Mouse (Mus musculus) ES-E14 (cell line): Measurements from ENCODE around the gene Ccdc90b.

Source experiments
- CHD2 ChIP-seq: IDR thresholded peaks from 2 replicates; pipeline ENCODE4 v1.6.1; 2014; ENCODE audit warnings: mild to moderate bottlenecking, low read depth, low read length, inconsistent platforms
- HCFC1 ChIP-seq: IDR thresholded peaks from 2 replicates; pipeline ENCODE4 v1.6.1; 2012; ENCODE audit warnings: low read length, inconsistent platforms, borderline replicate concordance; ENCODE audit not compliant: insufficient read depth
- ZC3H11A ChIP-seq: IDR thresholded peaks from 2 replicates; pipeline ENCODE4 v1.6.1; 2012; ENCODE audit warnings: low read depth, mild to moderate bottlenecking, inconsistent platforms, low read length, borderline replicate concordance
- ZNF384 ChIP-seq: IDR thresholded peaks from 2 replicates; pipeline ENCODE4 v1.6.1; 2012; ENCODE audit warnings: low read depth, low read length, inconsistent platforms

DNA sequence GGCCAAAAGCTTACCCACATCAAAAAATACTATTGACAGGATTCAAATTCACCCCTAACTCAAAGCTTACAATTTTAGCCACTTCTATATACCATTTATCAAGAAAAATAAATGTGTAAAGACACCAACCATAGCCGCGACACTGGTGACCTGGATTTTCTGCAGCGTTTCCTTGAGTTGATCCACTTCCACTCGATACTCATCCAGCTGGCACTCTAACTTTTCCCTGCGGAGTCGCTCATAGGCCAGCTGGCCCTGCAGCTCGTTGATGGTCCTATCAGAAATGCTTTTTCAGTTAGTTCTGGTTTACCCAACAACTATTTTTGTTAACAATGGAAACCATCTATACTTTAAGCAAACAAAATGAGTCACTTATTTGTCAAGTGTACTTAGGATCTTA is 29.0 kb downstream of the Ccdc90b start:
- TF ChIP-seq CHD2 (no peak), HCFC1 (no peak), ZC3H11A (no peak), ZNF384 (no peak)
